Mouse (Mus musculus): Measurements from ENCODE around the gene Sds. TPM values are rescaled to one million over a fixed set of nuclear protein-coding genes. Genes with fewer than 3 reads are reported as not detected.

Gene Sds
- polyA plus RNA-seq, 1 experiment, result 0.21 TPM

DNA sequence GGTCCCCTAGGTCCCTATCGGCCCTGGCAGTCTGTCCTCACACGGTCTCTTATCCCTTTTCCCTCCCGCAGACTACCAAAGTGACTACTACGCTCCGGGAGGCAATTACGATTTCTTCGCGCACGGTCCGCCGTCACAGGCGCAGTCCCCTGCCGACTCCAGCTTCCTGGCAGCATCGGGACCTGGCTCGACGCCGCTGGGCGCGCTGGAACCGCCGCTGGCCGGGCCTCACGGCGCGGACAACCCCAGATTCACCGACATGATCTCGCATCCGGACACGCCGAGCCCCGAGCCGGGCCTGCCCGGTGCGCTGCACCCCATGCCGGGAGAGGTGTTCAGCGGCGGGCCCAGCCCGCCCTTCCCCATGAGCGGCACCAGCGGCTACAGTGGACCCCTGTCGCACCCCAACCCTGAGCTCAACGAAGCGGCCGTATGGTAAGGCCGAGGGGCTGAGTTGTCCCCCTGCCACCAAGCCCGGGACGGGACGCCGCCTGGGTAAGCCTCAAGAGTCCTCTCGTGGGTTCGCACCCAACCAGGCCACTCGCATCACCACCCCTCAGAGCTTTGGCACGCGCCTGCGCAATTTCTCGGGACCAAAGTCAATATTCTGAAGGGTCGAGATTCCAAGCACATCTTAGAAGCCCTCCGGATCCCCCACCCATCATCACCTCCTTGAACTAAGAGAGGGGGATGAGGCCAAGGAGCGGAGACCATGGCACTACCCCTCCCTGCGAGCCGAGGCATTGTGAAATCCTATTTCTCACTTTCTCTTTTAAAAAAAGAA lies 36.2 kb upstream of the Sds start:
- TF ChIP-seq CTCF (IDR thresholded peaks at IDR 0.05; ENCODE audit: extremely low read depth, insufficient read depth, low read length) (no peak), POLR2A (IDR thresholded peaks at IDR 0.05; ENCODE audit: extremely low read depth, insufficient read depth, low read length) (no peak)
- Histone ChIP-seq H3K4me3 (ENCODE audit: insufficient read depth, low read length) (no peak overlapping the region), H3K27ac (ENCODE audit: insufficient read depth, low read length) (no peak overlapping the region), H3K4me1 (ENCODE audit: control insufficient read depth, insufficient read depth, low read length) (no peaks in the 10 kb centered on the region)

DNA sequence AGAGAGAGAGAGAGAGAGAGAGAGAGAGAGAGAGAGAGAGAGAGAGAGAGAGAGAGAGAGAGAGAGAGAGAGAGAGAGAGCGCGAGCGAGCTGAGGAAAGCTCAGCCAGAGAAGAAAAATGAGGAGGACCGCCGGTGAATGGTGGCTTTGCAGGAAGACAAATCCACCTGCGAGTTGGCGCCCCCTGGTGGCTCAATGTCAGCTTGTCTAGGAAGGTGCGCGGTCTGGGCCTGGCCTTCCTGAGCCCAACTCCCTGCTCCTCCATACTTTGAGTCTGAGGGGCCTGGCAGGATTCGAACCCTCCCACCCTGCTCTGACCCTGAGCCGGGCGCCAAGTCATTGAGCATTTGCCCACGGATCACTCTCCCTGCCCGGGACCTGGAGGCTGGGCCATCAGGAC lies 35.6 kb upstream of the Sds start:
- no peak for TF ChIP-seq POLR2A (IDR thresholded peaks at IDR 0.05; ENCODE audit: extremely low read depth, insufficient read depth, low read length)
- TF ChIP-seq CTCF (IDR thresholded peaks at IDR 0.05; ENCODE audit: extremely low read depth, insufficient read depth, low read length), result peak; percentile 71
- H3K4me3 ChIP-seq (ENCODE audit: insufficient read depth, low read length), result no peak overlapping the region
- H3K27ac ChIP-seq (ENCODE audit: insufficient read depth, low read length), result no peak overlapping the region

DNA sequence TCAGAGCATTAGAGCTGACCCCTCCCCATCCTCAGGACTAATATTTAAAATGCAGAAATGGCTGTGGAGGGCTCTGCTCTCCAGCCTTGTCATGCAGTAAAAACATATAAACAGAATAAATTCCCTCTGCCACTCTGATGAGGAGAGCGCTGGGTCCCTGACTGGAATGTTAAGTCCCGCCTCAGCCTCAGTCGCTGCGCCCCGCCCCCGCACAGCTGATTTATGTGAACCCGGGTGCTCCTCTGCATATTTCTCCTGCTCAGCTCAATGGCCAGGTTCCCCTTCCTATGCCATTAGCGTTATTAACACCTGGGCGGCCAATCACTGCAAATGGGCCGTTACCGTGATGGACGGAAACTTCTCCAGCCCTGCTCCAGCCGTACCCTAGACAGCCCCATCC lies 29.0 kb upstream of the Sds start:
- no peak for TF ChIP-seq CTCF (IDR thresholded peaks at IDR 0.05; ENCODE audit: extremely low read depth, insufficient read depth, low read length)
- no peak for TF ChIP-seq POLR2A (IDR thresholded peaks at IDR 0.05; ENCODE audit: extremely low read depth, insufficient read depth, low read length)
- Histone ChIP-seq H3K27ac (ENCODE audit: insufficient read depth, low read length) (no peak overlapping the region), H3K4me1 (ENCODE audit: control insufficient read depth, insufficient read depth, low read length) (no peaks in the 10 kb centered on the region), H3K4me3 (ENCODE audit: insufficient read depth, low read length) (no peak overlapping the region)

More for the DNA sequence above, 35.6 kb upstream of the Sds start:
- H3K4me1 ChIP-seq (ENCODE audit: control insufficient read depth, insufficient read depth, low read length), result no peaks in the 10 kb centered on the region

DNA sequence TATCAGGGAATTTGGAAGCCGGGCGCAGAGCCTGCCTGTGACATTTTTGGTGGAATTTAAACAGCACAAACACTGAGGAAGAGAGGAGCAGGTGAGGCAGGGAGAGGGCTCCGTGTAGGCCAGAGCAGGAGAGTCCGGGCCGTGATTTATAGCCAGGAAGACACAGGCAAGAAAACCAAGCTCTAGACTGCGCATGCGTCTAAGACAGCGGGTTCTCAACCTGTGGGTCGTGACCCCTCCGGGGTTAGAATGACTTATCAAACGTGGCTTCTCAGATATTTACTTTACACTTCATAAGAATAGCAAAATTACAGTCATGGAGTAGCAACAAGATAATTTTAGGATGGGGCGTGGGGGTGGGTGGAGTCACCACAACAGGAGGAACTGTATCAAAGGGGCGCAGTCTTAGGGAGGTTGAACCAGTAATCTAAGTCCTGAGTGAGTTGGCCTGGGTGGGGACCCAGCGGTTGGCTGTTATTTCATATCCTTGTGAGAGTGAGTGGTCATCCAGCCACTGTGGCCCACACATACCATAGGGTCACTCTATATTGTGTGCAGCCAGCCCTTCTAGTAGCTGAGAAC lies 21.5 kb upstream of the Sds start:
- H3K4me3 ChIP-seq (ENCODE audit: insufficient read depth, low read length), result no peak overlapping the region
- H3K4me1 ChIP-seq (ENCODE audit: control insufficient read depth, insufficient read depth, low read length), result no peaks in the 10 kb centered on the region
- TF ChIP-seq POLR2A (IDR thresholded peaks at IDR 0.05; ENCODE audit: extremely low read depth, insufficient read depth, low read length) (no peak), CTCF (IDR thresholded peaks at IDR 0.05; ENCODE audit: extremely low read depth, insufficient read depth, low read length) (no peak)
- no peak overlapping the region for H3K27ac ChIP-seq (ENCODE audit: insufficient read depth, low read length)

DNA sequence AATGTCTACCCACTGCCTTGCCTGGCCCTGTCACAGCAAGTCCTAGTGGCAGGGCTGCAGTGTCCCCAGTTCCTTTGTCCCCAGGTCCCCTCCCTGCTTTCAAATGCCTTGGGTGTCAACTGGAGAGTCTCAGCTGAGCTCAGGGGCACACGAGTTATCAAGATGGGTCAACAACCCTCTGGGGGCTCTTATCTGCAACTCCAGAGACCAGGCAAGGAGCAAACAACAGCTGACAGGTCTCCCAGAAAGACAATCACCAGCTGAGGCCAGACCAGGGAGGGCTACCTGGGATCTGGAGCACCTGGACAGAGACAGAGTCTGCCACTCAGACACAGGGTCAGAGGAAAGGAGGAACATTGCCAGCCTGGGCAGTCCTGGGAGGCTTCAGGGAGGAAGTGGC lies 20.1 kb upstream of the Sds start:
- Histone ChIP-seq H3K4me3 (ENCODE audit: insufficient read depth, low read length) (no peak overlapping the region), H3K4me1 (ENCODE audit: control insufficient read depth, insufficient read depth, low read length) (no peaks in the 10 kb centered on the region), H3K27ac (ENCODE audit: insufficient read depth, low read length) (no peak overlapping the region)
- TF ChIP-seq POLR2A (IDR thresholded peaks at IDR 0.05; ENCODE audit: extremely low read depth, insufficient read depth, low read length), result no peak
- TF ChIP-seq CTCF (IDR thresholded peaks at IDR 0.05; ENCODE audit: extremely low read depth, insufficient read depth, low read length), result no peak

DNA sequence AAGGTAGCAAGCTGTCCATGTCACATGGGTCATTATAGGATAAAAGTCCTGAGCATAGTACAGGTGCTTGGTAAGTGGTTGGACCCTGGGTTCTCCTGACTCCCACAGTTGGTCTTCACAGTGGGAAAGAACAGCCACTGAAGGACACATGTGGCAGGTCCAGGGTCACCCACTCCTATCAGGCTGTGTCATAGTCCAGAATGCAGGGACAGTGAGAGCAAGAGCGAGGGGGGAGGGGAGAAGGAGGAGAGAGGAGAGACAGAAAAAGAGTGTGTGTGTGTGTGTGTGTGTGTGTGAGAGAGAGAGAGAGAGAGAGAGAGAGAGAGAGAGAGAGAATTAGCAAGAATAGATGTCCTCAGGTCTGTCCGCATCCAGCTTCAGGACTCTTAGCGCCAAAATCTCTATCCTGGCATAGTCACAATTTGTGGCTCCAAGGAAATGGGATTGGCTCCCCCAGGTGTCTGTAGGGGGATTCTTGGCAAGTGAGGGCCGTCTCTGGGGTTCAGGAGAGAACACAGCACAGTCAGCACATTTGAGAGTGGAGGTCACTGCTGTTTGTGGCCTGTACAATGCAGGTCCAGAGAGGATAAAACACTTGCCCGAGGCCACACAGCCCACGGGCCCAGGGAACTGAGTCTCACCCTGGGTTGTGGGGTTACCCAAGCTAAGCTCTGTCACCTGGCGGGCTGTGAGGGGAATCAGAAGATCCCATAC lies 19.3 kb upstream of the Sds start:
- no peak overlapping the region for H3K4me3 ChIP-seq (ENCODE audit: insufficient read depth, low read length)
- TF ChIP-seq CTCF (IDR thresholded peaks at IDR 0.05; ENCODE audit: extremely low read depth, insufficient read depth, low read length) (no peak), POLR2A (IDR thresholded peaks at IDR 0.05; ENCODE audit: extremely low read depth, insufficient read depth, low read length) (no peak)
- no peaks in the 10 kb centered on the region for H3K4me1 ChIP-seq (ENCODE audit: control insufficient read depth, insufficient read depth, low read length)
- H3K27ac ChIP-seq (ENCODE audit: insufficient read depth, low read length), result no peak overlapping the region

DNA sequence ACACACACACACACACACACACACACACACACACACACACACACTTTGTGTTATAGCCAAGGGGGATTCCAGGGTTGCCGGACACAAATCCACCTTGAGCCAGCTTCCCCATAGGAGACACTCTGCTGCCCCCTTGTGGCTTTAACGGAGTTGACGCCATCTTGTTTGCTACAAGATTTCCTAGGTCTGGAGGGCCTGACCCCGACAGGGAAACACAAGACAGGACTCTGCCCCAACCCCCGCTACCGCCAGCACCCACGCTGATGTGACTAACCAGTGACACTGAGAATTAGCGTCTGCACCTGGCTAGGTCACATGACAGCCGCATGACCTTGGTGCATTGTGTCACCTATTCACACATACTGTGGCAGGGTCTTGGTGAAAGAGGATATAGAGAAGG lies 18.7 kb upstream of the Sds start:
- Histone ChIP-seq H3K4me3 (ENCODE audit: insufficient read depth, low read length) (no peak overlapping the region), H3K4me1 (ENCODE audit: control insufficient read depth, insufficient read depth, low read length) (no peaks in the 10 kb centered on the region), H3K27ac (ENCODE audit: insufficient read depth, low read length) (no peak overlapping the region)
- TF ChIP-seq POLR2A (IDR thresholded peaks at IDR 0.05; ENCODE audit: extremely low read depth, insufficient read depth, low read length), result no peak
- TF ChIP-seq CTCF (IDR thresholded peaks at IDR 0.05; ENCODE audit: extremely low read depth, insufficient read depth, low read length), result peak; percentile 72

DNA sequence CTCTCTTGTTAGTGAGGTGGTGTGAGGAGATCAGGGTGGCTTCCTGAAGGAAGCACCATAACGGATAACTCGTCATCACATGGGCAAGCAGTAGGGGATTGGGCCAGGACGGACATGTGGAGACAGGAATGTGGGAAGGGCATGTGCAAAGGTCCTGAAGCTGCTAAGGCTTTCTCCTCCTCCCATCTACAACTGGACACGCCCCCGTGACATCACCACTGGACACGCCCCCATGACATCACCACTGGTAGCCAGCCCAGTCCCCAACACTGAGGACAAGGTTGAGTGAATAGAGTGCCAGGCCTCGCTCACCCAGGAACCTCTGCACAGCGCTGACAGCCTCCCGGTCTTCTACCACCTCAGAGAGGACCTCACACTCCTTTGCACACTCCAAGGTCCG lies 17.2 kb upstream of the Sds start:
- Histone ChIP-seq H3K4me1 (ENCODE audit: control insufficient read depth, insufficient read depth, low read length) (no peaks in the 10 kb centered on the region), H3K27ac (ENCODE audit: insufficient read depth, low read length) (no peak overlapping the region), H3K4me3 (ENCODE audit: insufficient read depth, low read length) (no peak overlapping the region)
- no peak for TF ChIP-seq POLR2A (IDR thresholded peaks at IDR 0.05; ENCODE audit: extremely low read depth, insufficient read depth, low read length)
- TF ChIP-seq CTCF (IDR thresholded peaks at IDR 0.05; ENCODE audit: extremely low read depth, insufficient read depth, low read length), result no peak

DNA sequence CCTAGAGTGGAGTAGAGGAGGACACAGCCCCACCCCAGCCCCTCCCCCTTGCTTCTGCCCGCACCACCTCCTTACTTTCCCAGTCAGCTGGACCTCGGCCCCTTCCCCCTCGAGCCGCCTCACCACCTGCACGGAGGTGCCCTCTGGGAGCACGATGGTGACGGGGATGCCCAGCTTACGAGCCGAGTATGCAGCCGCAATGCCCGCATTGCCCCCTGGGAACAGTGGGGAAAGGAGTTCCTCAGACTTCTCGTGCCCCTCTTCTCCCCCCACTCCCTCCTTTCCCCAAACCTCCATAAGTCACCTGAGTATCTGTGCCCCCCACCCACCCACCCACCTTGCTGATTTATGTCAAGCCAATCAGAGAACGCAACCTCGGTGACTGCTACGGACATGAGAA lies 14.4 kb upstream of the Sds start:
- TF ChIP-seq CTCF (IDR thresholded peaks at IDR 0.05; ENCODE audit: extremely low read depth, insufficient read depth, low read length), result no peak
- TF ChIP-seq POLR2A (IDR thresholded peaks at IDR 0.05; ENCODE audit: extremely low read depth, insufficient read depth, low read length), result no peak
- Histone ChIP-seq H3K27ac (ENCODE audit: insufficient read depth, low read length) (no peak overlapping the region), H3K4me1 (ENCODE audit: control insufficient read depth, insufficient read depth, low read length) (no peaks in the 10 kb centered on the region), H3K4me3 (ENCODE audit: insufficient read depth, low read length) (no peak overlapping the region)
